Mouse (Mus musculus) liver, embryonic 14.5 days (tissue): ENCODE results near the gene Grid2. TPM values are rescaled to one million over a fixed set of nuclear protein-coding genes. Genes with fewer than 3 reads are reported as not detected.

ENCODE experiments used
- ATAC-seq: fragments of 200-750 bp; cut with Nextera tagmentation; 2 replicates; pipeline ENCODE4 v1.8.0; 2017; ENCODE audit warnings: moderate number of reproducible peaks, mild to moderate bottlenecking, moderate library complexity; ENCODE audit not compliant: insufficient read depth
- DNase-seq, 3 experiments: peaks; one replicate each; pipeline ENCODE4 v3.0.0-alpha.2; 2012 to 2013; ENCODE audit warnings: low read depth in 3 of 3, low spot score in 3 of 3
- H3K27ac ChIP-seq: fragments of 300-500 bp; sonication (generic); 2 replicates; pipeline ENCODE4 v1.5.1; 2014; ENCODE audit warnings: moderate library complexity, mild to moderate bottlenecking, control low read depth, inconsistent platforms
- H3K27me3 ChIP-seq: fragments of 300-500 bp; sonication (generic); 2 replicates; pipeline ENCODE4 v1.6.1; 2014; ENCODE audit warnings: mild to moderate bottlenecking, low read length, moderate library complexity; ENCODE audit not compliant: control insufficient read depth, insufficient read depth
- H3K36me3 ChIP-seq: fragments of 300-500 bp; sonication (generic); replicated peaks from 2 replicates; pipeline ENCODE4 v1.6.1; 2014; ENCODE audit warnings: low read depth; ENCODE audit not compliant: control insufficient read depth, insufficient read depth
- H3K4me1 ChIP-seq, 2 experiments: fragments of 200-500 bp in 1 of 2; fragments of 300-500 bp in 1 of 2; sonication (generic) in 1 of 2; replicated peaks; 2 replicates each; pipeline ENCODE4 v1.6.1; 2012 to 2014; ENCODE audit warnings: antibody characterized with exemption in 1 of 2, inconsistent platforms in 1 of 2, low read length in 1 of 2; ENCODE audit not compliant: control insufficient read depth in 2 of 2, insufficient read depth in 2 of 2
- H3K4me2 ChIP-seq: fragments of 300-500 bp; sonication (generic); 2 replicates; pipeline ENCODE4 v1.6.1; 2014; ENCODE audit warnings: low read depth, mild to moderate bottlenecking, control low read depth, moderate library complexity
- H3K4me3 ChIP-seq, 2 experiments: fragments of 200-500 bp in 1 of 2; fragments of 300-500 bp in 1 of 2; sonication (generic) in 1 of 2; 2 replicates each; pipeline ENCODE4 v1.5.1; 2012 to 2014; ENCODE audit warnings: low read depth in 2 of 2, low read length in 2 of 2, mild to moderate bottlenecking in 2 of 2, control low read depth in 1 of 2, inconsistent platforms in 1 of 2, moderate library complexity in 1 of 2; ENCODE audit not compliant: insufficient read depth in 1 of 2
- H3K9ac ChIP-seq: fragments of 300-500 bp; sonication (generic); replicated peaks from 2 replicates; pipeline ENCODE4 v1.6.1; 2014; ENCODE audit warnings: mild to moderate bottlenecking, control low read depth, moderate library complexity
- H3K9me3 ChIP-seq: fragments of 300-500 bp; sonication (generic); 2 replicates; pipeline ENCODE4 v1.6.1; 2016; ENCODE audit warnings: low read length, mixed read lengths; ENCODE audit not compliant: control insufficient read depth
- CTCF ChIP-seq: IDR thresholded peaks from 2 replicates; pipeline ENCODE4 v1.5.1; 2016; ENCODE audit warnings: antibody characterized with exemption, low read depth, control low read depth
- EP300 ChIP-seq: IDR thresholded peaks from 2 replicates; pipeline ENCODE4 v1.6.1; 2016; ENCODE audit warnings: antibody characterized with exemption, low read depth
- WGBS: fragments of 180-500 bp; shearing (Covaris S2); extraction: QIAGEN DNeasy Blood & Tissue Kit; methylation state at CpG from one replicate; pipeline ENCODE4 v1.1.7; 2014; ENCODE audit not compliant: insufficient replicate concordance; 5-methylcytosine and 5-hydroxymethylcytosine counted together
- polyA plus RNA-seq, 2 experiments: library from polyadenylated mRNA; depleted of rRNA in 1 of 2; stranded (reverse) in 1 of 2; unstranded in 1 of 2; fragments of >200 nt; fragmentation: Nextera tagmentation in 1 of 2; extraction: Ambion mirVana in 1 of 2; gene quantifications; 2 replicates each; pipeline versions ENCODE4 v1.2.1 to v1.2.3; 2012 to 2014

Grid2 gene
- polyA plus RNA-seq, 2 experiments = not detected

- no peaks in the 10 kb centered on the region for H3K4me1 ChIP-seq
- no peak for TF ChIP-seq EP300
- TF ChIP-seq CTCF = no peak
- ATAC-seq (no peak), DNase-seq (no peak)
- H3K27ac ChIP-seq = no peak overlapping the region
- no peaks in the 10 kb centered on the region for H3K27me3 ChIP-seq
- no peaks in the 10 kb centered on the region for H3K9me3 ChIP-seq
- no peak overlapping the region for H3K4me3 ChIP-seq
- WGBS = 80% methylated on average over 4 of the region's 4 CpGs
- H3K4me2 ChIP-seq = no peak overlapping the region
- H3K36me3 ChIP-seq = no peaks in the 10 kb centered on the region
- no peak overlapping the region for H3K9ac ChIP-seq
Observed at GRCm38 (mm10) chr6:63590681-63591080, 335.0 kb downstream of the Grid2 start.

GRCm38 (mm10) chr6:63609570-63609969, 353.9 kb downstream of the Grid2 start:
- no peaks in the 10 kb centered on the region for H3K27me3 ChIP-seq
- no peak for ATAC-seq
- no peaks in the 10 kb centered on the region for H3K9me3 ChIP-seq
- no peaks in the 10 kb centered on the region for H3K36me3 ChIP-seq
- H3K4me1 ChIP-seq = no peaks in the 10 kb centered on the region
- H3K27ac ChIP-seq = no peak overlapping the region
- TF ChIP-seq EP300 = no peak
- TF ChIP-seq CTCF = no peak
- no peak overlapping the region for H3K4me3 ChIP-seq
- no peak overlapping the region for H3K9ac ChIP-seq
- DNase-seq = no peak
- WGBS = 46% methylated on average over 2 of the region's 2 CpGs
- H3K4me2 ChIP-seq = no peak overlapping the region

- ATAC-seq (no peak), DNase-seq (no peak)
- H3K27me3 ChIP-seq = no peaks in the 10 kb centered on the region
- WGBS = 58% methylated on average over 3 of the region's 3 CpGs
- no peak overlapping the region for H3K9ac ChIP-seq
- H3K4me2 ChIP-seq = no peak overlapping the region
- no peak overlapping the region for H3K4me3 ChIP-seq
- no peak overlapping the region for H3K27ac ChIP-seq
- H3K9me3 ChIP-seq = no peaks in the 10 kb centered on the region
- no peaks in the 10 kb centered on the region for H3K4me1 ChIP-seq
- H3K36me3 ChIP-seq = no peaks in the 10 kb centered on the region
- TF ChIP-seq EP300 (no peak), CTCF (no peak)
Observed at GRCm38 (mm10) chr6:63635970-63636369, 380.3 kb downstream of the Grid2 start.

- WGBS = 60% methylated on average over 3 of the region's 3 CpGs
- Histone ChIP-seq H3K4me3 (no peak overlapping the region), H3K4me2 (no peak overlapping the region), H3K9me3 (no peaks in the 10 kb centered on the region), H3K9ac (no peak overlapping the region), H3K36me3 (no peaks in the 10 kb centered on the region), H3K27me3 (no peaks in the 10 kb centered on the region), H3K27ac (no peak overlapping the region), H3K4me1 (no peaks in the 10 kb centered on the region)
- ATAC-seq (no peak), DNase-seq (no peak)
- TF ChIP-seq CTCF (no peak), EP300 (no peak)
Observed at GRCm38 (mm10) chr6:63659423-63659822, 403.7 kb downstream of the Grid2 start.

- TF ChIP-seq EP300 (no peak), CTCF (no peak)
- H3K27me3 ChIP-seq = no peaks in the 10 kb centered on the region
- H3K4me2 ChIP-seq = no peak overlapping the region
- no peak for ATAC-seq
- no peak overlapping the region for H3K27ac ChIP-seq
- no peaks in the 10 kb centered on the region for H3K36me3 ChIP-seq
- H3K4me3 ChIP-seq = no peak overlapping the region
- no peaks in the 10 kb centered on the region for H3K4me1 ChIP-seq
- no peaks in the 10 kb centered on the region for H3K9me3 ChIP-seq
- 27% methylated on average over 3 of the region's 3 CpGs for WGBS
- DNase-seq = no peak
- H3K9ac ChIP-seq = no peak overlapping the region
Observed at GRCm38 (mm10) chr6:63685689-63686088, 430.0 kb downstream of the Grid2 start.

- TF ChIP-seq EP300 (no peak), CTCF (no peak)
- no peaks in the 10 kb centered on the region for H3K9me3 ChIP-seq
- no peak overlapping the region for H3K27ac ChIP-seq
- H3K9ac ChIP-seq = no peak overlapping the region
- no peak overlapping the region for H3K4me3 ChIP-seq
- no peaks in the 10 kb centered on the region for H3K27me3 ChIP-seq
- no peaks in the 10 kb centered on the region for H3K4me1 ChIP-seq
- H3K4me2 ChIP-seq = no peak overlapping the region
- DNase-seq = no peak
- ATAC-seq = no peak
- WGBS = 52% methylated on average over 1 of the region's 1 CpGs
- no peaks in the 10 kb centered on the region for H3K36me3 ChIP-seq
Observed at GRCm38 (mm10) chr6:63701684-63702083, 446.0 kb downstream of the Grid2 start.
